Mouse (Mus musculus) frontal cortex, postnatal 14 days (tissue): ENCODE measurements around the gene Tbc1d23.
"Not testable (repeated sequence)": the region's sequence is repeated elsewhere in the genome, so short reads cannot be mapped to it uniquely, and the experiment has no call there.

Source experiments
- DNase-seq, 2 experiments: peaks; one replicate each; pipeline ENCODE4 v3.0.0; 2022; ENCODE audit warnings: low spot score in 2 of 2

The Tbc1d23 gene

GRCm38 (mm10) chr16:57231089-57231936 is at the start of gene Tbc1d23:
Gene Tbc1d23, minus strand, starts transcription at chr16:57231504.
- peak; percentile 94 to 98 for DNase-seq

GRCm38 (mm10) chr16:57280221-57281217 is 49.2 kb upstream of the Tbc1d23 start:
- DNase-seq, result no peak

GRCm38 (mm10) chr16:57278976-57279626 is 47.8 kb upstream of the Tbc1d23 start:
- DNase-seq, result no peak

GRCm38 (mm10) chr16:57269751-57270150 is 38.4 kb upstream of the Tbc1d23 start:
- no peak for DNase-seq

- peak; percentile 33 to 34 for DNase-seq
Observed at GRCm38 (mm10) chr16:57268058-57268841, 36.9 kb upstream of the Tbc1d23 start.

- no peak for DNase-seq
Observed at GRCm38 (mm10) chr16:57267068-57267467, 35.8 kb upstream of the Tbc1d23 start.

GRCm38 (mm10) chr16:57260152-57260551 is 28.8 kb upstream of the Tbc1d23 start:
- no peak for DNase-seq

- no peak for DNase-seq
Observed at GRCm38 (mm10) chr16:57259356-57260083, 28.2 kb upstream of the Tbc1d23 start.

- no peak for DNase-seq
Observed at GRCm38 (mm10) chr16:57251589-57252421, 20.5 kb upstream of the Tbc1d23 start.

- DNase-seq, result no peak
Observed at GRCm38 (mm10) chr16:57250991-57251390, 19.7 kb upstream of the Tbc1d23 start.

GRCm38 (mm10) chr16:57247464-57247863 is 16.2 kb upstream of the Tbc1d23 start:
- no peak for DNase-seq

GRCm38 (mm10) chr16:57246596-57246995 is 15.3 kb upstream of the Tbc1d23 start:
- no peak for DNase-seq

- peak; percentile 41 to 76 for DNase-seq
Observed at GRCm38 (mm10) chr16:57243858-57244248, 12.5 kb upstream of the Tbc1d23 start.

- peak in 1 of 2 experiments; percentile 12 for DNase-seq
Observed at GRCm38 (mm10) chr16:57243205-57243857, 12.0 kb upstream of the Tbc1d23 start.

- DNase-seq, result no peak
Observed at GRCm38 (mm10) chr16:57242857-57243204, 11.5 kb upstream of the Tbc1d23 start.

- no peak for DNase-seq
Observed at GRCm38 (mm10) chr16:57235871-57236510, 4.7 kb upstream of the Tbc1d23 start.

GRCm38 (mm10) chr16:57231937-57232310 is 620 bp upstream of the Tbc1d23 start:
- DNase-seq, result not testable (repeated sequence)

GRCm38 (mm10) chr16:57226444-57226843 is 4.9 kb downstream of the Tbc1d23 start:
- no peak for DNase-seq
